Mouse (Mus musculus) T-cell, adult 2 months (primary cell): ENCODE data around the gene Gm13271.
"Not testable (repeated sequence)": the region's sequence is repeated elsewhere in the genome, so short reads cannot be mapped to it uniquely, and the experiment has no call there.

Experiments
- DNase-seq: peaks from one replicate; pipeline ENCODE4 v3.0.0; 2022; ENCODE audit warnings: low spot score

The Gm13271 gene

DNA sequence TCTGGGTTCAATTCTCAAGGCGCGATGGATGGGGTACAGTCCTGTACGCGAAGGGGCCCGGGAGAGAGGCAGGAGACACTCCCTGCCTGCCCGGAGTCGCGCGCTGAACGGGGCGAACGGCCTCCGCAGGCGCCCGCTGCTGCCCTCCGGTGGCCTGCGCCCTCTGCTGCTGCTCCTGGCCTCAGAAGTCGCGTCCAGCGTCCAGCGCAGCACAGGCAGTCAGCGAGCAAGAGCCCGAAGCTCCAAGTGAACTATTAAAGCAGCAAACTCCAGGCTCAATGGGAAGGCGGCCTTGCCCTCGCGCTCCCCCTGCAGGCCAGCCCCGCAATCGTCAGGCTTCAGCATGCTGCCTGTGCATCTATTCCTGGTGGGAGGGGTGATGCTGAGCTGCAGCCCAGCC is 5.8 kb downstream of the Gm13271 start:
- DNase-seq, result peak; percentile 55

DNA sequence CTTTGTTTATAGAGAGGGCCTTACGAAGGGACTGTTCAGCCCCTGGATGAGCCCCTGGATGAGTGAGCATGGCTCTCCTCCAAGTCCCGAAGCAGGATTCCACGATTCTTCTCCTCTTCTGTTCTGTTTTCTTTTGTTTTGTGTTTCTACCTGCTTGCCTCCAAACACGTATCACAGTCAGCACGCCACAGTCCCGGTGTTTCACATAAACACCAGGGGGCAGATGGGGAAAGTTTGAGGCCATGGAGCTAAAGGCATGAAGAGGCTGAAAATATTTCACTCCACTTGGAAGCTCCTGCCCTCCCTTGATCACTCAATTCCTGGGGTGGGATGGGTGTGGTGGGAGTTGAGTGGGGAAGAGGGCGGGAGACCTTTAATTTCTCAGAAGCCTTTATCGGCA is 7.1 kb downstream of the Gm13271 start:
- peak; percentile 75 for DNase-seq

DNA sequence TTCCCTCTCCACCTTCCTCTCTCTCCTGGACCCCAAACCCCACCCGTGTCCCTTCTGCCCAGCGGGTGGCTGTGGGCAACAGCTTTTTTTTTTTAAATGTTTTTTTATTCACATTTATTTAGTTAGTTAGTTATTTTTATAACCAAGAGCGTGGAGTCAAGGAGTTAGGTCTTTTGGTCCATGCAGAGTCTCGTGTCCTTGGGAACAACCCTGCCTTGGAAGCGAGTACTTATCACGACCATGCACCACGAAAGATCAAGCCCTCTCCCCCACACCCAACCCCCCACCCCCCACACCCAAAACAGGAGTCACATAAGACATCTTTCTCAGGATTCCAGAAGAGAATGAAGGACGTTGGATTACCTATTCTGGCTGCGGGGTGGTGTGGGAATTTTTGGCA is 7.7 kb downstream of the Gm13271 start:
- DNase-seq, result not testable (repeated sequence)

DNA sequence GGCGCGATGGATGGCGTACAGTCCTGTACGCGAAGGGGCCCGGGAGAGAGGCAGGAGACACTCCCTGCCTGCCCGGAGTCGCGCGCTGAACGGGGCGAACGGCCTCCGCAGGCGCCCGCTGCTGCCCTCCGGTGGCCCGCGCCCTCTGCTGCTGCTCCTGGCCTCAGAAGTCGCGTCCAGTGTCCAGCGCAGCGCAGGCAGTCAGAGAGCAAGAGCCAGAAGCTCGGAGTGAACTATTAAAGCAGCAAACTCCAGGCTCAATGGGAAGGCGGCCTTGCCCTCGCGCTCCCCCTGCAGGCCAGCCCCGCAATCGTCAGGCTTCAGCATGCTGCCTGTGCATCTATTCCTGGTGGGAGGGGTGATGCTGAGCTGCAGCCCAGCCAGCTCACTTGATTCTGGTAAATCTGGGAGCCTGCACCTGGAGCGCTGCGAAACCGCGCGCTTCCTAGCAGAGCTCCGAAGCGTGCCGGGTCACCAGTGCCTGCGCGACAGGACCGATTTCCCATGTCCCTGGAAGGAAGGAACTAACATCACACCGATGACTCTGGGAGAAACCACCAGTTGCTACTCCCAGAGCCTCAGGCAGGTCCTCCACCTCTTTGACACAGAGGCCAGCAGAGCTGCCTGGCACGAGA is 8.8 kb downstream of the Gm13271 start:
- peak; percentile 30 for DNase-seq

DNA sequence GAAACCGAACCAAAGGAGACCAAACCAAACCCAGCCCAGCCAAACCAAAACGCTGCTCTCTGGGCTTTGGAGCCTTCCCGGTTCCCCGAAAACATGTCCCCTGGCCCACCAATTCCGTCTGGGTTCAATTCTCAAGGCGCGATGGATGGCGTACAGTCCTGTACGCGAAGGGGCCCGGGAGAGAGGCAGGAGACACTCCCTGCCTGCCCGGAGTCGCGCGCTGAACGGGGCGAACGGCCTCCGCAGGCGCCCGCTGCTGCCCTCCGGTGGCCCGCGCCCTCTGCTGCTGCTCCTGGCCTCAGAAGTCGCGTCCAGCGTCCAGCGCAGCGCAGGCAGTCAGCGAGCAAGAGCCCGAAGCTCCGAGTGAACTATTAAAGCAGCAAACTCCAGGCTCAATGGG is 18.9 kb downstream of the Gm13271 start, which contains the start of gene Gm13290:
TSS of gene Gm13290 (plus strand) at position 301 of the 400 bp plus-strand sequence.
- DNase-seq, result not testable (repeated sequence)

DNA sequence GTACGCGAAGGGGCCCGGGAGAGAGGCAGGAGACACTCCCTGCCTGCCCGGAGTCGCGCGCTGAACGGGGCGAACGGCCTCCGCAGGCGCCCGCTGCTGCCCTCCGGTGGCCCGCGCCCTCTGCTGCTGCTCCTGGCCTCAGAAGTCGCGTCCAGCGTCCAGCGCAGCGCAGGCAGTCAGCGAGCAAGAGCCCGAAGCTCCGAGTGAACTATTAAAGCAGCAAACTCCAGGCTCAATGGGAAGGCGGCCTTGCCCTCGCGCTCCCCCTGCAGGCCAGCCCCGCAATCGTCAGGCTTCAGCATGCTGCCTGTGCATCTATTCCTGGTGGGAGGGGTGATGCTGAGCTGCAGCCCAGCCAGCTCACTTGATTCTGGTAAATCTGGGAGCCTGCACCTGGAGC is 22.0 kb downstream of the Gm13271 start, which contains the start of gene Gm13289:
TSS of gene Gm13289 (plus strand) at position 301 of the 400 bp plus-strand sequence.
- DNase-seq, result not testable (repeated sequence)

DNA sequence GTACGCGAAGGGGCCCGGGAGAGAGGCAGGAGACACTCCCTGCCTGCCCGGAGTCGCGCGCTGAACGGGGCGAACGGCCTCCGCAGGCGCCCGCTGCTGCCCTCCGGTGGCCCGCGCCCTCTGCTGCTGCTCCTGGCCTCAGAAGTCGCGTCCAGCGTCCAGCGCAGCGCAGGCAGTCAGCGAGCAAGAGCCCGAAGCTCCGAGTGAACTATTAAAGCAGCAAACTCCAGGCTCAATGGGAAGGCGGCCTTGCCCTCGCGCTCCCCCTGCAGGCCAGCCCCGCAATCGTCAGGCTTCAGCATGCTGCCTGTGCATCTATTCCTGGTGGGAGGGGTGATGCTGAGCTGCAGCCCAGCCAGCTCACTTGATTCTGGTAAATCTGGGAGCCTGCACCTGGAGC is 24.9 kb downstream of the Gm13271 start, which contains the start of gene Gm13272:
TSS of gene Gm13272 (plus strand) at position 301 of the 400 bp plus-strand sequence.
- not testable (repeated sequence) for DNase-seq

DNA sequence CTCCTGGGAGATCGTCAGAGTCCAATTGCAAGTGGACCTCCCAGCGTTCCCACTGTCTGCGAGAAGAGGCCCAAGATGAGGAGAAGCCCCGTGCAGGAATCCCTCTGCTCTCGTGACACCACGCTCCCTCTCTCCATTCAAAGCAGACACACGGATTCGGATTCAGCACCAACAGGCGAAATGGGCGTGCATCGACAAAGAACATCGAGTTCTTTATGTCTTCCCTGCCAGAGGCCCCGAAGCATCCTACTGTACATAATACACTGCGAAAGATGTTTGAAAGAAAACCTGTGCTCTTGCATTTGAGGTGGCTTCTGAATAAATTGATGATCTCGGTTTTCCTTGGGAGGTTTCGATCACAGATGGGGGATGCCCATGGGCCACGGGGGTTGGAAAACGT is 25.7 kb downstream of the Gm13271 start:
- DNase-seq, result not testable (repeated sequence)

DNA sequence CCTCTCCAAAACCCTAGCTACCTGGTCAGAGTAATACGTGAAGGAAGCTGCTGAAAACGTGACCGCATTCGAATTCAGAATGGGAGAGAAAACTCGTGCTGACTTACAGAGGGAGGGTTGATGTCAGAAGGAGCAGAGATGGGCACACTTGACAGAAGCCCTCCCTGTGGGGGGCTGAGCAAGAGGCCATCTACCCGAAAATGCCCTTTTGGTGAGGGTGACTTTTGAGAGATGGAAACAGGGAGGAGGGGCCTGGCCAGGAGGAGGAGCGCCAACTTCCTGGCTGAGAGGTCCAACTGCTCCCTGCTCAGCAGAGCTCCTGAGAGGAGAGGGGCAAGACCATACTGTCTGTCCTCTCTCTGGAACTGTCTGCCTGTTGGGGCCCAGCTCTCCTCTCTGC is 27.2 kb downstream of the Gm13271 start, which contains the start of gene Ifnz:
TSS of gene Ifnz (plus strand) at position 301 of the 400 bp plus-strand sequence.
- not testable (repeated sequence) for DNase-seq

DNA sequence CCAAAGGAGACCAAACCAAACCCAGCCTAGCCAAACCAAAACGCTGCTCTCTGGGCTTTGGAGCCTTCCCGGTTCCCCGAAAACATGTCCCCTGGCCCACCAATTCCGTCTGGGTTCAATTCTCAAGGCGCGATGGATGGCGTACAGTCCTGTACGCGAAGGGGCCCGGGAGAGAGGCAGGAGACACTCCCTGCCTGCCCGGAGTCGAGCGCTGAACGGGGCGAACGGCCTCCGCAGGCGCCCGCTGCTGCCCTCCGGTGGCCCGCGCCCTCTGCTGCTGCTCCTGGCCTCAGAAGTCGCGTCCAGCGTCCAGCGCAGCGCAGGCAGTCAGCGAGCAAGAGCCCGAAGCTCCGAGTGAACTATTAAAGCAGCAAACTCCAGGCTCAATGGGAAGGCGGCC is 27.7 kb downstream of the Gm13271 start:
- DNase-seq, result not testable (repeated sequence)

DNA sequence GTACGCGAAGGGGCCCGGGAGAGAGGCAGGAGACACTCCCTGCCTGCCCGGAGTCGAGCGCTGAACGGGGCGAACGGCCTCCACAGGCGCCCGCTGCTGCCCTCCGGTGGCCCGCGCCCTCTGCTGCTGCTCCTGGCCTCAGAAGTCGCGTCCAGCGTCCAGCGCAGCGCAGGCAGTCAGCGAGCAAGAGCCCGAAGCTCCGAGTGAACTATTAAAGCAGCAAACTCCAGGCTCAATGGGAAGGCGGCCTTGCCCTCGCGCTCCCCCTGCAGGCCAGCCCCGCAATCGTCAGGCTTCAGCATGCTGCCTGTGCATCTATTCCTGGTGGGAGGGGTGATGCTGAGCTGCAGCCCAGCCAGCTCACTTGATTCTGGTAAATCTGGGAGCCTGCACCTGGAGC is 30.7 kb downstream of the Gm13271 start, which contains the start of gene Gm13276:
TSS of gene Gm13276 (plus strand) at position 301 of the 400 bp plus-strand sequence.
- DNase-seq, result not testable (repeated sequence)

DNA sequence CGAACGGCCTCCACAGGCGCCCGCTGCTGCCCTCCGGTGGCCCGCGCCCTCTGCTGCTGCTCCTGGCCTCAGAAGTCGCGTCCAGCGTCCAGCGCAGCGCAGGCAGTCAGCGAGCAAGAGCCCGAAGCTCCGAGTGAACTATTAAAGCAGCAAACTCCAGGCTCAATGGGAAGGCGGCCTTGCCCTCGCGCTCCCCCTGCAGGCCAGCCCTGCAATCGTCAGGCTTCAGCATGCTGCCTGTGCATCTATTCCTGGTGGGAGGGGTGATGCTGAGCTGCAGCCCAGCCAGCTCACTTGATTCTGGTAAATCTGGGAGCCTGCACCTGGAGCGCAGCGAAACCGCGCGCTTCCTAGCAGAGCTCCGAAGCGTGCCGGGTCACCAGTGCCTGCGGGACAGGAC is 33.7 kb downstream of the Gm13271 start, which contains the start of gene Gm13277:
TSS of gene Gm13277 (plus strand) at position 231 of the 400 bp plus-strand sequence.
- DNase-seq, result peak; percentile 75

DNA sequence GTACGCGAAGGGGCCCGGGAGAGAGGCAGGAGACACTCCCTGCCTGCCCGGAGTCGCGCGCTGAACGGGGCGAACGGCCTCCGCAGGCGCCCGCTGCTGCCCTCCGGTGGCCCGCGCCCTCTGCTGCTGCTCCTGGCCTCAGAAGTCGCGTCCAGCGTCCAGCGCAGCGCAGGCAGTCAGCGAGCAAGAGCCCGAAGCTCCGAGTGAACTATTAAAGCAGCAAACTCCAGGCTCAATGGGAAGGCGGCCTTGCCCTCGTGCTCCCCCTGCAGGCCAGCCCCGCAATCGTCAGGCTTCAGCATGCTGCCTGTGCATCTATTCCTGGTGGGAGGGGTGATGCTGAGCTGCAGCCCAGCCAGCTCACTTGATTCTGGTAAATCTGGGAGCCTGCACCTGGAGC is 36.6 kb downstream of the Gm13271 start, which contains the start of gene Gm13278:
TSS of gene Gm13278 (plus strand) at position 301 of the 400 bp plus-strand sequence.
- DNase-seq, result not testable (repeated sequence)

DNA sequence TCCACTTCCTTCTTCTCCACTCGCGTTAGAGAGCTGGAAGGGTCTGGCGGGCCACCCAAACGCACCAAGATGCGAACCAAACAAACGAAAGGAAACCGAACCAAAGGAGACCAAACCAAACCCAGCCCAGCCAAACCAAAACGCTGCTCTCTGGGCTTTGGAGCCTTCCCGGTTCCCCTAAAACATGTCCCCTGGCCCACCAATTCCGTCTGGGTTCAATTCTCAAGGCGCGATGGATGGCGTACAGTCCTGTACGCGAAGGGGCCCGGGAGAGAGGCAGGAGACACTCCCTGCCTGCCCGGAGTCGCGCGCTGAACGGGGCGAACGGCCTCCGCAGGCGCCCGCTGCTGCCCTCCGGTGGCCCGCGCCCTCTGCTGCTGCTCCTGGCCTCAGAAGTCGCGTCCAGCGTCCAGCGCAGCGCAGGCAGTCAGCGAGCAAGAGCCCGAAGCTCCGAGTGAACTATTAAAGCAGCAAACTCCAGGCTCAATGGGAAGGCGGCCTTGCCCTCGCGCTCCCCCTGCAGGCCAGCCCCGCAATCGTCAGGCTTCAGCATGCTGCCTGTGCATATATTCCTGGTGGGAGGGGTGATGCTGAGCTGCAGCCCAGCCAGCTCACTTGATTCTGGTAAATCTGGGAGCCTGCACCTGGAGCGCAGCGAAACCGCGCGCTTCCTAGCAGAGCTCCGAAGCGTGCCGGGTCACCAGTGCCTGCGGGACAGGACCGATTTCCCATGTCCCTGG is 39.4 kb downstream of the Gm13271 start, which contains the start of gene Gm13275:
TSS of gene Gm13275 (plus strand) at position 552 of the 740 bp plus-strand sequence.
- peak; percentile 68 for DNase-seq

DNA sequence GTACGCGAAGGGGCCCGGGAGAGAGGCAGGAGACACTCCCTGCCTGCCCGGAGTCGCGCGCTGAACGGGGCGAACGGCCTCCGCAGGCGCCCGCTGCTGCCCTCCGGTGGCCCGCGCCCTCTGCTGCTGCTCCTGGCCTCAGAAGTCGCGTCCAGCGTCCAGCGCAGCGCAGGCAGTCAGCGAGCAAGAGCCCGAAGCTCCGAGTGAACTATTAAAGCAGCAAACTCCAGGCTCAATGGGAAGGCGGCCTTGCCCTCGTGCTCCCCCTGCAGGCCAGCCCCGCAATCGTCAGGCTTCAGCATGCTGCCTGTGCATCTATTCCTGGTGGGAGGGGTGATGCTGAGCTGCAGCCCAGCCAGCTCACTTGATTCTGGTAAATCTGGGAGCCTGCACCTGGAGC is 42.4 kb downstream of the Gm13271 start, which contains the start of gene Gm13279:
TSS of gene Gm13279 (plus strand) at position 301 of the 400 bp plus-strand sequence.
- DNase-seq, result not testable (repeated sequence)

DNA sequence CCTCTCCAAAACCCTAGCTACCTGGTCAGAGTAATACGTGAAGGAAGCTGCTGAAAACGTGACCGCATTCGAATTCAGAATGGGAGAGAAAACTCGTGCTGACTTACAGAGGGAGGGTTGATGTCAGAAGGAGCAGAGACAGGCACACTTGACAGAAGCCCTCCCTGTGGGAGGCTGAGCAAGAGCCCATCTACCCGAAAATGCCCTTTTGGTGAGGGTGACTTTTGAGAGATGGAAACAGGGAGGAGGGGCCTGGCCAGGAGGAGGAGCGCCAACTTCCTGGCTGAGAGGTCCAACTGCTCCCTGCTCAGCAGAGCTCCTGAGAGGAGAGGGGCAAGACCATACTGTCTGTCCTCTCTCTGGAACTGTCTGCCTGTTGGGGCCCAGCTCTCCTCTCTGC is 44.7 kb downstream of the Gm13271 start, which contains the start of gene Gm13285:
TSS of gene Gm13285 (plus strand) at position 301 of the 400 bp plus-strand sequence.
- not testable (repeated sequence) for DNase-seq

DNA sequence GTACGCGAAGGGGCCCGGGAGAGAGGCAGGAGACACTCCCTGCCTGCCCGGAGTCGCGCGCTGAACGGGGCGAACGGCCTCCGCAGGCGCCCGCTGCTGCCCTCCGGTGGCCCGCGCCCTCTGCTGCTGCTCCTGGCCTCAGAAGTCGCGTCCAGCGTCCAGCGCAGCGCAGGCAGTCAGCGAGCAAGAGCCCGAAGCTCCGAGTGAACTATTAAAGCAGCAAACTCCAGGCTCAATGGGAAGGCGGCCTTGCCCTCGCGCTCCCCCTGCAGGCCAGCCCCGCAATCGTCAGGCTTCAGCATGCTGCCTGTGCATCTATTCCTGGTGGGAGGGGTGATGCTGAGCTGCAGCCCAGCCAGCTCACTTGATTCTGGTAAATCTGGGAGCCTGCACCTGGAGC is 48.3 kb downstream of the Gm13271 start, which contains the start of gene Gm13287:
TSS of gene Gm13287 (plus strand) at position 301 of the 400 bp plus-strand sequence.
- not testable (repeated sequence) for DNase-seq
